In genomic region chr1:125345448-125345847, GRCm38 (mm10) we compare ENCODE assay signal across 21 mouse cellular contexts.
"Had no signal": no experiment of that assay in that cellular context is flagged by ENCODE, and none has a peak within 500 bp of the region (broad histone marks: within the 10 kb centered on the region; RNA-seq: fewer than 3 reads in every experiment).

No protein-coding gene starts in this region.

- H3K27ac ChIP-seq: limb, embryonic 12.5 days; limb, embryonic 15.5 days; liver, embryonic 15.5 days; midbrain, embryonic 10.5 days; stomach, postnatal 0 days had no signal

- H3K4me1 ChIP-seq: limb, embryonic 12.5 days; limb, embryonic 15.5 days; liver, embryonic 15.5 days; megakaryocyte, embryonic 14.5 days; midbrain, embryonic 10.5 days had no signal

- H3K36me3 ChIP-seq: limb, embryonic 12.5 days; limb, embryonic 15.5 days; liver, embryonic 15.5 days; midbrain, embryonic 10.5 days had no signal

- H3K9ac ChIP-seq: limb, embryonic 12.5 days; limb, embryonic 15.5 days; liver, embryonic 15.5 days had no signal

- H3K27me3 ChIP-seq: limb, embryonic 12.5 days; limb, embryonic 15.5 days; liver, embryonic 15.5 days; megakaryocyte, embryonic 14.5 days had no signal

- H3K4me3 ChIP-seq: limb, embryonic 12.5 days; limb, embryonic 15.5 days; liver, embryonic 15.5 days; megakaryocyte, embryonic 14.5 days; midbrain, embryonic 10.5 days had no signal

- H3K4me2 ChIP-seq: limb, embryonic 12.5 days; limb, embryonic 15.5 days; liver, embryonic 11.5 days; liver, embryonic 15.5 days had no signal

- DNase-seq: kidney, adult 18-20 months; kidney, adult 9 months; kidney, postnatal 14 days; kidney, postnatal 4 days; left cerebral cortex, postnatal 4 days; lung, adult 2 months; lung, postnatal 14 days; lung, postnatal 4 days; midbrain, embryonic 14.5 days; right cerebral cortex, adult 18-20 months; right cerebral cortex, postnatal 14 days; right cerebral cortex, postnatal 4 days; thymus, adult 18-20 months; thymus, postnatal 36 days had no signal

- H3K9me3 ChIP-seq: limb, embryonic 15.5 days; liver, embryonic 15.5 days had no signal
